In the genomic region with DNA sequence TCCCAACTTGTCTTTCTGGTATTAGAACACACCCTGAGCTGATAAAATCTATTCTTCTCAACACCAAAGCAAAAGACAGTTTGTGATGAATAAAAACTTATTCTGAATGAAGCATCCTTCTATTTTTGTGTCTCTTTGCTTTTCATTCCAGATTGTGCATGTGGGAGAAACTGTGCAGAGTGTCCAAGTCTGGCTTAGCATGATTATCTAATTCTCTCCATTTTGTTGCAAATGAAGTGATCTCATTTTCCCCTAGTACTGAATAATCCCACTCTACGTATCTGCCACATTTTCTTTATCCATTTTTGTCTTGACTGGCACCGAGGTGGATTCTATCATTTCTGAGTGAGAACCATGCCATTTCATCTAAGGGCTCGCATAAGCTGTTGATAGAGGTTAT, we compare ENCODE assay signal across 15 mouse cellular contexts. TPM values are rescaled to one million over a fixed set of nuclear protein-coding genes. Genes with fewer than 3 reads are reported as not detected.
A peak's percentile ranks its signal among the peaks of the same experiment; 100 is the strongest.
DNase-seq lines count a peak whose midpoint lies in the region.
"Had no signal": no experiment of that assay in that cellular context is flagged by ENCODE, and none has a peak within 500 bp of the region (broad histone marks: within the 10 kb centered on the region; RNA-seq: fewer than 3 reads in every experiment).

No protein-coding gene starts in this region.

- intact Hi-C loops in left cerebral cortex, postnatal 4 days (cut with DNase I), result no loop called here

- DNase-seq in layer of hippocampus, adult 11-12 months (ENCODE audit: low spot score), result peak; percentile 35
- no peak for DNase-seq in layer of hippocampus, postnatal 10 days (ENCODE audit: low spot score in 2 of 2)
- DNase-seq in left cerebral cortex, adult 9 months (ENCODE audit: low spot score in 2 of 2), result peak; percentile 26 to 37
- DNase-seq in left cerebral cortex, postnatal 4 days, result no peak
- DNase-seq in brain, adult 2 months (ENCODE audit: low read depth, low spot score), result peak; percentile 77
- DNase-seq in layer of hippocampus, adult 9-11 months, result peak; percentile 56
- no peak for DNase-seq in kidney, adult 9 months
- DNase-seq: adrenal gland, adult 2 months; adrenal gland, postnatal 25 days; cerebellum, adult 2 months; cerebellum, postnatal 10 days; heart, adult 18-20 months; heart, postnatal 10 days; heart, postnatal 4 days had no signal

RNA-seq across cellular contexts. Expression of gene Sox30, which starts 4.0 kb away (rescaled TPM):
- under 1 TPM; 0.18 to 0.29 TPM for total RNA-seq in layer of hippocampus, postnatal 10 days (2021)
- under 1 TPM; 0.28 to 0.30 TPM for total RNA-seq in left cerebral cortex, postnatal 4 days (2021)
- total RNA-seq: gastrocnemius, adult 8-10 months had no signal

RNA-seq across cellular contexts. Expression of gene Thg1l, which starts 20.8 kb away (rescaled TPM):
- 10 to 100 TPM; 12.9 to 13.5 TPM for total RNA-seq in layer of hippocampus, postnatal 10 days (2021)
- total RNA-seq in left cerebral cortex, postnatal 4 days (2021), result 10 to 100 TPM; 12.2 to 16.1 TPM

RNA-seq across cellular contexts. Expression of gene Lsm11, which starts 31.3 kb away (rescaled TPM):
- total RNA-seq in layer of hippocampus, postnatal 10 days (2021), result 100 to 1,000 TPM; 153 to 154 TPM
- total RNA-seq in left cerebral cortex, postnatal 4 days (2021), result 10 to 100 TPM; 92.2 to 93.4 TPM

Comparison
In these comparisons a context has a peak if more than half of its experiments do, and no peak if none do; other contexts are left out.
1. DNase-seq: peak in layer of hippocampus, adult 11-12 months (single experiment), left cerebral cortex, adult 9 months (2 of 2), brain, adult 2 months (single experiment) and layer of hippocampus, adult 9-11 months (single experiment); none in layer of hippocampus, postnatal 10 days (0 of 2), left cerebral cortex, postnatal 4 days (single experiment) and kidney, adult 9 months (single experiment).